Mouse (Mus musculus) forebrain, postnatal 0 days (tissue): ENCODE results near the gene Atl2. TPM values are rescaled to one million over a fixed set of nuclear protein-coding genes. Genes with fewer than 3 reads are reported as not detected.
A peak's percentile ranks its signal among the peaks of the same experiment; 100 is the strongest.

Experiments used
- ATAC-seq: fragments of 200-750 bp; cut with Nextera tagmentation; 2 replicates; pipeline ENCODE4 v1.8.0; 2017; ENCODE audit warnings: mild to moderate bottlenecking, moderate library complexity
- DNase-seq: peaks from one replicate; pipeline ENCODE4 v3.0.0-alpha.2; 2015
- H3K27ac ChIP-seq: fragments of 300-500 bp; sonication (generic); 2 replicates; pipeline ENCODE4 v1.5.1; 2014; ENCODE audit warnings: low read depth, mild to moderate bottlenecking, antibody characterized with exemption, low read length, moderate library complexity, mixed read lengths
- H3K27me3 ChIP-seq: fragments of 300-500 bp; sonication (generic); 2 replicates; pipeline ENCODE4 v1.6.1; 2014; ENCODE audit warnings: mild to moderate bottlenecking, low read length, mixed read lengths; ENCODE audit not compliant: insufficient read depth
- H3K36me3 ChIP-seq: fragments of 300-500 bp; sonication (generic); 2 replicates; pipeline ENCODE4 v1.6.1; 2014; ENCODE audit warnings: mild to moderate bottlenecking, moderate library complexity; ENCODE audit not compliant: insufficient read depth
- H3K4me1 ChIP-seq: fragments of 300-500 bp; sonication (generic); 2 replicates; pipeline ENCODE4 v1.6.1; 2014; ENCODE audit warnings: antibody characterized with exemption; ENCODE audit not compliant: insufficient read depth
- H3K4me2 ChIP-seq: fragments of 300-500 bp; sonication (generic); 2 replicates; pipeline ENCODE4 v1.6.1; 2014; ENCODE audit warnings: low read depth, mild to moderate bottlenecking, moderate library complexity
- H3K4me3 ChIP-seq: fragments of 300-500 bp; sonication (generic); 2 replicates; pipeline ENCODE4 v1.5.1; 2014; ENCODE audit warnings: low read depth, low read length, mixed read lengths
- H3K9ac ChIP-seq: fragments of 300-500 bp; sonication (generic); 2 replicates; pipeline ENCODE4 v1.6.1; 2014; ENCODE audit warnings: mild to moderate bottlenecking
- H3K9me3 ChIP-seq: fragments of 300-500 bp; sonication (generic); 2 replicates; pipeline ENCODE4 v1.6.1; 2016; ENCODE audit warnings: low read length
- CTCF ChIP-seq: sonication (generic); IDR thresholded peaks from 2 replicates; pipeline ENCODE4 v1.5.1; 2016; ENCODE audit warnings: antibody characterized with exemption, control low read depth, low read depth
- WGBS: fragments of 180-500 bp; shearing (Covaris S2); extraction: QIAGEN DNeasy Blood & Tissue Kit; methylation state at CpG from one replicate; pipeline ENCODE4 v1.1.7; 2014; 5-methylcytosine and 5-hydroxymethylcytosine counted together
- polyA plus RNA-seq: library from polyadenylated mRNA; unstranded; fragments of >200 nt; fragmentation: Nextera tagmentation; extraction: Ambion mirVana; gene quantifications from 2 replicates; pipeline ENCODE4 v1.2.1, GENCODE M21; 2015
- total RNA-seq: library from RNA; depleted of rRNA; stranded (reverse); fragments of >200 nt; gene quantifications from 2 replicates; pipeline ENCODE4 v1.2.3, GENCODE M21; 2014

Gene Atl2
- total and polyA plus RNA-seq, 2 experiments from 2014 or later = 27.2 to 34.1 TPM

DNA sequence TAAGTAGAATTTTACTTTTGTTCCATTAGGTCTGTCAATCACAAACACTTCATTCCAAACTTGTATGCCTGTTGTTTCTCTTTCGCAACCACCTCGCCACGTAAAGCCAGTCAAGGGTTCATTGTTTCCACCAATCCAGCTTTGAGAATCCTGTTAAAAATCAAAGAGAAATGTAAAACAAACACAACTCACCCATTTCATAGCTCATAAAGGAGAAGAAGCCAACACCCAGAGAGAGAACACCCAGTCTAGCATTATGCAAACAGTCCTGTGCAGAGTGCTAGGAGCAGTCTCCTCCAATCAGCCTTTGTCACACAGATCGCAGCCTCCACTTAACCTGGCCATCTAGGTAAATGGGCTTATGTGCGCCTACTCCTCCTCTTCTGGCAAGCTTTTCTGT, 30.9 kb downstream of the Atl2 start:
- TF ChIP-seq CTCF = no peak
- no peaks in the 10 kb centered on the region for H3K9me3 ChIP-seq
- no peak overlapping the region for H3K4me2 ChIP-seq
- 81% methylated on average over 5 of the region's 5 CpGs for WGBS
- H3K27ac ChIP-seq = no peak overlapping the region
- ATAC-seq = no peak
- peaks cover 17% of the 10 kb centered on the region for H3K36me3 ChIP-seq
- DNase-seq = no peak
- H3K9ac ChIP-seq = no peak overlapping the region
- H3K4me3 ChIP-seq = no peak overlapping the region
- H3K4me1 ChIP-seq = no peaks in the 10 kb centered on the region
- no peaks in the 10 kb centered on the region for H3K27me3 ChIP-seq

DNA sequence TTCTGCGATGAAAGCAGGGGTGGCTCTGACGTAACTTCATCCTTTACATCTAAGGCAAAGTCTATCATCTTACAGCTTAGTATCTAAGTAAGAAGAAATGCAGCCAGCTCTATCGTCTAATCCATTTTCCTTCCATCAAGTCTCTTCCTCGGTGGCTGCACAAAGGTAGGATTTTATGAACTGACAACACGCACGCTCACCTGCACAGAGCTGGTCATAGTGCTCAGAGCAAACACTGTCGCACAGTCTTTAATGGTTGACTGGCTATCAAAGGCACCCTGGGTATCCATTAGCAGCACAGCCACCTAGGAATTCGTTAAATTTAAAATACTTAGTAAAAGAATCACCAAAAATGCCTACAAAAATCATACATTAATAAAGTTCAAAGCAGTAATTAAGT, 31.4 kb downstream of the Atl2 start:
- ATAC-seq = no peak
- no peak for TF ChIP-seq CTCF

DNA sequence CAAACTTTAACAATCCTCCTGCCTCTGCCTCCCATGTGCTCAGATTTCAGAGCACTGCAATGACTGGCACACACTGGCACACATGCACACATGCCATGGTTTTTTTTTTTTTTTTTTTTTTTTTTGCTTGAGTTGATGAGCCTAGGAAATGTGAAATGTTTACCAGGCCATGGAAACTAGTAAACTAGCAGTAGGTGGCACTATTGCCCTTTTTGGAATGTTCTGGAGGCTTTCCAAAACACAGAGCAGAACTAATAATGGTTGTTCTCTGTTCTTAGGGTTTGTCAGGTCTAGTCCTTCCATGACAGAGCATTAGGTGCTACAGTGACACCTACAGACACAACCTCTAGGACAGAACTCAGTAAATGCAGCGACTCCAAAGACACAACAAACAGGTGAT, 33.9 kb downstream of the Atl2 start:
- peak; percentile 32; the same call in 1 of the 2 replicates for ATAC-seq
- Histone ChIP-seq H3K27ac (no peak overlapping the region), H3K4me3 (no peak overlapping the region), H3K4me2 (no peak overlapping the region), H3K4me1 (no peaks in the 10 kb centered on the region), H3K27me3 (no peaks in the 10 kb centered on the region), H3K9me3 (no peaks in the 10 kb centered on the region), H3K9ac (no peak overlapping the region), H3K36me3 (peaks cover 43% of the 10 kb centered on the region)
- TF ChIP-seq CTCF = peak; percentile 65
- 86% methylated on average over 1 of the region's 1 CpGs for WGBS
- DNase-seq = peak; percentile 73

More for the DNA sequence above, 31.4 kb downstream of the Atl2 start:
- Histone ChIP-seq H3K9me3 (no peaks in the 10 kb centered on the region), H3K4me1 (no peaks in the 10 kb centered on the region), H3K9ac (no peak overlapping the region), H3K4me3 (no peak overlapping the region), H3K27me3 (no peaks in the 10 kb centered on the region), H3K27ac (no peak overlapping the region), H3K4me2 (no peak overlapping the region), H3K36me3 (peaks cover 23% of the 10 kb centered on the region)
- DNase-seq = no peak
- WGBS = 53% methylated on average over 8 of the region's 8 CpGs

DNA sequence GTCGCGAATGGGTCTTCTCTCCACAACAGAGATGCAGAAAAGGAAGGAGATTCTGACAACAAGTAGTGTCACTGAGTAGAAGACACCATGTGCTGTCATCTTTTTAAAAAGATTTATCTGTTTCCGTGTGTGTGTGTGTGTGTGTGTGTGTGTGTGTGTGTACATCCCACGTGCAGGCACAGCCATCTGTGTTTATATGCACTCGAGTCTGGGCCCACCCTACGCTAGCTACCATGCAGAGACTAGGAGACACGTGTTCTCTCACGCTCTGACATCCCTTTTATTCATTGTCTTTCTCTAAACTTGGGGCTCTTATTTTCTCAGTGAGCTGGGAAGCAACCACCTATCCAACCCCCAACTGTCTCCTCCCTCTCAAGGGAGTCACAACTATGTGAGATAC, 40.4 kb downstream of the Atl2 start:
- Histone ChIP-seq H3K27ac (no peak overlapping the region), H3K9ac (no peak overlapping the region), H3K27me3 (no peaks in the 10 kb centered on the region), H3K4me1 (no peaks in the 10 kb centered on the region), H3K9me3 (no peaks in the 10 kb centered on the region), H3K36me3 (peaks cover 76% of the 10 kb centered on the region), H3K4me3 (no peak overlapping the region), H3K4me2 (no peak overlapping the region)
- no peak for TF ChIP-seq CTCF
- DNase-seq = no peak
- no peak for ATAC-seq
- 74% methylated on average over 8 of the region's 8 CpGs for WGBS

DNA sequence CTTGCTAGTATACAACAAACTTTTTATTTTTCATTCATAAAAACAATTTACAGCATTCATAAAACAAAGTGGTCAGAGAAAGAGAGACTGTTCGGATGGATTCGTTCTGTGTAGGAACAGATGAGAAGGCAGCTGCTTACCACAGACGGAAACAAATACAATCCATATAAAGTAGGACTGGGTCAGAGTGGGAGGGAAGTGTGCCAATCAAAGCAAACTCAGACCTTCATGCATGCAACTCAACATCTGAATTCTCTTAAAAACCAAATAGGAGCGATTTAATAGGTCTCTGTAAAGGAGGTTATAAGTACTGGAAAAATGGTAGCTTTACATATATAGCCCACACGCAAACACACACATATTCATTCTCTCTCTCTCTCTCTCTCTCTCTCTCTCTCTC, 47.5 kb downstream of the Atl2 start:
- WGBS = 84% methylated on average over 5 of the region's 5 CpGs
- no peak overlapping the region for H3K4me2 ChIP-seq
- no peak for TF ChIP-seq CTCF
- ATAC-seq (no peak), DNase-seq (no peak)
- H3K27me3 ChIP-seq = no peaks in the 10 kb centered on the region
- H3K9me3 ChIP-seq = no peaks in the 10 kb centered on the region
- H3K36me3 ChIP-seq = peaks cover 34% of the 10 kb centered on the region
- no peak overlapping the region for H3K4me3 ChIP-seq
- no peak overlapping the region for H3K27ac ChIP-seq
- no peaks in the 10 kb centered on the region for H3K4me1 ChIP-seq
- no peak overlapping the region for H3K9ac ChIP-seq

DNA sequence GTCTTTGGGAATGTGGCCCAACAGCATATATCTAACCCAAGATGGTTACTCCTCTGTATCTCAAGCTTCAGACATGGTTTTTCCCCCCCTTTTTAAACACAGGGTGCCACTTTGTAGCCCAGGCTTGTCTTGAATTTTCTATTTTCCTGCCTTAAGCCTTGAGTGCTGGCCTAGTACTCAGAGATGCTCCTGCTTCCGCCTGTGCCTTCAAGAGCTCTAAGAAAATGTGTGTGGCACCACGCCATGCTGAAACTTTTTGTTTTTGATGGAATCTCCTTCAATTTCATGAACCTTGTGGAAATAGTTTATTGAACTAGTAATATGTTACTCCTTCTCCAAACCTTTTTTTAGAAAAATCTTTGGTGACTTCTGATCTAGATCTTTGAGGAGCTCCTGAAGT, 49.7 kb downstream of the Atl2 start:
- no peaks in the 10 kb centered on the region for H3K9me3 ChIP-seq
- no peak overlapping the region for H3K4me3 ChIP-seq
- H3K4me2 ChIP-seq = no peak overlapping the region
- peaks cover 15% of the 10 kb centered on the region for H3K36me3 ChIP-seq
- TF ChIP-seq CTCF = no peak
- 93% methylated on average over 2 of the region's 2 CpGs for WGBS
- H3K4me1 ChIP-seq = no peaks in the 10 kb centered on the region
- H3K27ac ChIP-seq = no peak overlapping the region
- ATAC-seq (no peak), DNase-seq (no peak)
- no peaks in the 10 kb centered on the region for H3K27me3 ChIP-seq
- H3K9ac ChIP-seq = no peak overlapping the region

DNA sequence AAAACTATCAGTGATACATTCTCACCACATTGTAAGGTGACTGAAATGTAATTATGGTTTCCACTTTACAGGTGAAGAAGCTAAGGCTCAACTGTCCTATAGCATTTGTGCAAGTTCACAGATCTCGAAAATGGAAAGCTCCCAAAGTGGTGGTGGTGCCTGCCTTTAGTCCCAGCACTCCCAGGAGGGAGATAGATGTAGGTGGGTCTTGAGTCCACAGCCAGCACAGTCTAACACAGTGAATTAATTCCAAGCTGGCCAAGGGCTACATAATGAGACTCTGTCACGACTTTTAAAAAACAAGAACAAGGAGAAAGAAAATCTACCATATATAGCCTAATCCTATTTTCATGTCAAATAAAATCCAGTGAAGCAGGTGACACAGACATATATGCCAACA, 50.2 kb downstream of the Atl2 start:
- Histone ChIP-seq H3K4me3 (no peak overlapping the region), H3K27ac (no peak overlapping the region), H3K9me3 (no peaks in the 10 kb centered on the region), H3K27me3 (no peaks in the 10 kb centered on the region), H3K4me1 (no peaks in the 10 kb centered on the region), H3K36me3 (peaks cover 13% of the 10 kb centered on the region), H3K4me2 (no peak overlapping the region), H3K9ac (no peak overlapping the region)
- DNase-seq (no peak), ATAC-seq (no peak)
- WGBS = 80% methylated on average over 2 of the region's 2 CpGs
- TF ChIP-seq CTCF = no peak
